Mouse (Mus musculus) myocyte (in vitro differentiated cells): Measurements from ENCODE around the gene Msi2. TPM values are rescaled to one million over a fixed set of nuclear protein-coding genes. Genes with fewer than 3 reads are reported as not detected.

Experiments
- H3K27me3 ChIP-seq: one replicate; pipeline ENCODE4 v1.6.1; 2011; ENCODE audit not compliant: control insufficient read depth, insufficient read depth, insufficient read length
- H3K36me3 ChIP-seq: one replicate; pipeline ENCODE4 v1.6.1; 2011; ENCODE audit not compliant: control insufficient read depth, insufficient read depth
- H3K4me2 ChIP-seq: one replicate; pipeline ENCODE4 v1.6.1; 2011; ENCODE audit warnings: low read depth, control low read depth
- H3K4me3 ChIP-seq: one replicate; pipeline ENCODE4 v1.5.1; 2011; ENCODE audit warnings: mild to moderate bottlenecking, control low read depth, moderate library complexity
- H3K79me2 ChIP-seq: one replicate; pipeline ENCODE4 v1.6.1; 2011; ENCODE audit not compliant: control insufficient read depth, insufficient read depth
- H3ac ChIP-seq: one replicate; pipeline ENCODE4 v1.6.1; 2011; ENCODE audit not compliant: control insufficient read depth, insufficient read length
- CEBPB ChIP-seq: IDR thresholded peaks from 2 replicates; pipeline ENCODE4 v1.6.1; 2011; ENCODE audit warnings: mild to moderate bottlenecking, moderate library complexity; ENCODE audit not compliant: poor library complexity, insufficient read depth, severe bottlenecking
- E2F4 ChIP-seq: IDR thresholded peaks from one replicate; pipeline ENCODE4 v1.6.1; 2011; ENCODE audit warnings: mild to moderate bottlenecking, control low read depth, moderate library complexity; ENCODE audit not compliant: insufficient read depth
- MAX ChIP-seq: IDR thresholded peaks from one replicate; pipeline ENCODE4 v1.6.1; 2011; ENCODE audit warnings: low read depth, mild to moderate bottlenecking, control low read depth
- MYOD1 ChIP-seq, 3 experiments: IDR thresholded peaks; one replicate each; pipeline ENCODE4 v1.6.1; 2011; ENCODE audit warnings: control low read depth in 2 of 3, low read depth in 2 of 3, mild to moderate bottlenecking in 2 of 3, moderate library complexity in 1 of 3; ENCODE audit not compliant: insufficient read length in 2 of 3, control insufficient read depth in 1 of 3
- MYOG ChIP-seq, 3 experiments: IDR thresholded peaks; one replicate each; pipeline ENCODE4 v1.6.1; 2011; ENCODE audit warnings: control low read depth in 2 of 3, low read depth in 2 of 3, mild to moderate bottlenecking in 2 of 3; ENCODE audit not compliant: insufficient read length in 2 of 3, control insufficient read depth in 1 of 3, insufficient read depth in 1 of 3
- POLR2A ChIP-seq: IDR thresholded peaks from one replicate; pipeline ENCODE4 v1.6.1; 2011; ENCODE audit warnings: low read depth, mild to moderate bottlenecking, control low read depth, moderate library complexity; ENCODE audit not compliant: insufficient read length
- POLR2AphosphoS2 ChIP-seq: IDR thresholded peaks from one replicate; pipeline ENCODE4 v1.6.1; 2011; ENCODE audit warnings: low read depth, control low read depth; ENCODE audit not compliant: insufficient read length
- REST ChIP-seq: IDR thresholded peaks from one replicate; pipeline ENCODE4 v1.6.1; 2011; ENCODE audit warnings: mild to moderate bottlenecking, control low read depth, moderate library complexity; ENCODE audit not compliant: insufficient read depth, insufficient read length
- SRF ChIP-seq: IDR thresholded peaks from one replicate; pipeline ENCODE4 v1.6.1; 2011; ENCODE audit warnings: low read depth; ENCODE audit not compliant: control insufficient read depth, insufficient read length
- TCF12 ChIP-seq: IDR thresholded peaks from one replicate; pipeline ENCODE4 v1.6.1; 2011; ENCODE audit warnings: mild to moderate bottlenecking, control low read depth; ENCODE audit not compliant: poor library complexity, insufficient read depth, severe bottlenecking
- TCF3 ChIP-seq: IDR thresholded peaks from one replicate; pipeline ENCODE4 v1.6.1; 2011; ENCODE audit warnings: low read depth, control low read depth; ENCODE audit not compliant: insufficient read length
- USF1 ChIP-seq: IDR thresholded peaks from one replicate; pipeline ENCODE4 v1.6.1; 2011; ENCODE audit warnings: low read depth, mild to moderate bottlenecking, control low read depth, moderate library complexity
- polyA plus RNA-seq: library from polyadenylated mRNA; unstranded; fragments of >200 nt; fragmentation: generic; extraction: Trizol; gene quantifications from one replicate; pipeline ENCODE4 v1.2.1, GENCODE M21; 2012; ENCODE audit warnings: missing spikeins

The Msi2 gene
- polyA plus RNA-seq, 1 experiment, result 37.9 TPM

DNA sequence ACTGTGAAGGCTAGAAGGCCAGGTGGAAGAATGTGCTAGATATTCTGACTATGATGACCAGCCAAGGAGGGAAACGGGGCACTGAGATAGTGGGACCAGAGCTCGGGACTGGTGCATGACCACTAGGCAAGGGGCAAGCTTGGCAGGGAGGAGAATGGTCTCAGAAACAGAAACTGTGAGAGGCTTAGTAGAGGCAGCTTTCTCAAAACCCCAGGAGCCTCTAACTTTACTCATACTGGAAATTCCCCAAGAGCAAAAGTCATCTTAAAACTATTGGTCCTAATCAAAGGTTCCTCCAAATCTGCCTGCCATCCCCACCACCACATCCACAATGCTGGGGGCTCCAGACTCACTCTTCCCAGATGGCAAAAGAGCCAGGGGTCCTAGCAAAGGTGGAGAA, 181.5 kb downstream of the Msi2 start:
- Histone ChIP-seq H3K4me2 (no peak overlapping the region), H3K27me3 (no peaks in the 10 kb centered on the region), H3K4me3 (no peak overlapping the region), H3K36me3 (no peaks in the 10 kb centered on the region), H3ac (no peak overlapping the region), H3K79me2 (peaks cover 19% of the 10 kb centered on the region)
- TF ChIP-seq CEBPB, result no peak
- TF ChIP-seq TCF3, result no peak
- no peak for TF ChIP-seq E2F4
- TF ChIP-seq REST, result no peak
- TF ChIP-seq POLR2AphosphoS2, result no peak
- TF ChIP-seq TCF12, result no peak
- no peak for TF ChIP-seq MYOG (IDR thresholded peaks at IDR 0.05; ENCODE audit: control insufficient read depth in 1 of 3, insufficient read depth in 1 of 3, insufficient read length in 2 of 3, low read depth in 2 of 3)
- TF ChIP-seq POLR2A, result no peak
- TF ChIP-seq SRF, result no peak
- no peak for TF ChIP-seq USF1
- no peak for TF ChIP-seq MAX

DNA sequence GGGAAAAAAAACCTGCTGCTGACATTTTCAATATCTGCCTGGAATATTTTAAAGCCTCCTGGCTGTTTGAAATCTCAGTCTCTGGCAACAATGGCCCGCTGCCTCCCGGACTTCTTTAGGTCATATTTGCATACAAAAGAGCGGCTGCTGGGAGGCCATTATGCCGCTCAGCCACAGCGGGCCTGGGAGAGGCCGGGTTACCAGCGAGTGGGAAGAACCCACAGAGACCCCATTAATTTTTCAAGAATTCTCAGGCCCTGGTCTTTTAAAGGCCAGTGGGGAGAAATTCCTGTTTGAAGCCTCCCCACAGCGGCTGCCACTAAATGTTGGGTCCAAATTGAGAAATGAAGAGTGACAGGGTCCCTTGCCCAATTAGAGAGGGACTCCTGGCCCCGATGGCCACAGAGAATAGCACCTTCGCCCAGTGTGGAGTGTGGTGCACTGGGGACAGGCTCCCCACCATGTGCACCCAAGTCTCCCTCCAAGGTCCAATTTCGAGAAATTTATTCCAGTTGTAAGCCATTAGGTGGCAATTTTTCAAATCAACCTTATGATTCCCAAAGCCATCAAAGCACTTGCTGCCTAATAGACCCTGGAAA, 183.9 kb downstream of the Msi2 start:
- Histone ChIP-seq H3K79me2 (peaks cover 3% of the 10 kb centered on the region), H3ac (no peak overlapping the region), H3K27me3 (no peaks in the 10 kb centered on the region), H3K4me3 (no peak overlapping the region), H3K4me2 (no peak overlapping the region), H3K36me3 (no peaks in the 10 kb centered on the region)
- no peak for TF ChIP-seq MAX
- TF ChIP-seq POLR2A, result no peak
- TF ChIP-seq E2F4, result no peak
- TF ChIP-seq CEBPB, result no peak
- TF ChIP-seq TCF12, result no peak
- no peak for TF ChIP-seq TCF3
- TF ChIP-seq REST, result no peak
- no peak for TF ChIP-seq POLR2AphosphoS2
- no peak for TF ChIP-seq SRF
- no peak for TF ChIP-seq MYOG (IDR thresholded peaks at IDR 0.05; ENCODE audit: control insufficient read depth in 1 of 3, insufficient read depth in 1 of 3, insufficient read length in 2 of 3, low read depth in 2 of 3)
- TF ChIP-seq USF1, result no peak
- TF ChIP-seq MYOD1 (IDR thresholded peaks at IDR 0.05; ENCODE audit: control insufficient read depth in 1 of 3, insufficient read length in 2 of 3, low read depth in 2 of 3), result no peak

GRCm38 (mm10) chr11:88532016-88532415, 186.3 kb downstream of the Msi2 start:
- H3K79me2 ChIP-seq, result no peaks in the 10 kb centered on the region
- no peak overlapping the region for H3K4me3 ChIP-seq
- H3K4me2 ChIP-seq, result no peak overlapping the region
- H3K36me3 ChIP-seq, result no peaks in the 10 kb centered on the region
- H3ac ChIP-seq, result no peak overlapping the region
- no peak for TF ChIP-seq MYOD1 (IDR thresholded peaks at IDR 0.05; ENCODE audit: control insufficient read depth in 1 of 3, insufficient read length in 2 of 3, low read depth in 2 of 3)
- no peak for TF ChIP-seq SRF
- TF ChIP-seq MYOG (IDR thresholded peaks at IDR 0.05; ENCODE audit: control insufficient read depth in 1 of 3, insufficient read depth in 1 of 3, insufficient read length in 2 of 3, low read depth in 2 of 3), result no peak
- TF ChIP-seq CEBPB, result no peak
- no peak for TF ChIP-seq E2F4
- no peak for TF ChIP-seq REST
- no peak for TF ChIP-seq POLR2A
- no peak for TF ChIP-seq POLR2AphosphoS2
- no peak for TF ChIP-seq USF1
- no peak for TF ChIP-seq MAX
- H3K27me3 ChIP-seq, result no peaks in the 10 kb centered on the region

- H3K36me3 ChIP-seq, result no peaks in the 10 kb centered on the region
- H3ac ChIP-seq, result no peak overlapping the region
- H3K79me2 ChIP-seq, result no peaks in the 10 kb centered on the region
- H3K27me3 ChIP-seq, result no peaks in the 10 kb centered on the region
- no peak for TF ChIP-seq POLR2A
- TF ChIP-seq MYOD1 (IDR thresholded peaks at IDR 0.05; ENCODE audit: control insufficient read depth in 1 of 3, insufficient read length in 2 of 3, low read depth in 2 of 3), result no peak
- no peak for TF ChIP-seq TCF3
- TF ChIP-seq MAX, result no peak
- TF ChIP-seq USF1, result no peak
- TF ChIP-seq REST, result no peak
- TF ChIP-seq TCF12, result no peak
- TF ChIP-seq POLR2AphosphoS2, result no peak
- no peak for TF ChIP-seq E2F4
- TF ChIP-seq CEBPB, result no peak
- no peak for TF ChIP-seq MYOG (IDR thresholded peaks at IDR 0.05; ENCODE audit: control insufficient read depth in 1 of 3, insufficient read depth in 1 of 3, insufficient read length in 2 of 3, low read depth in 2 of 3)
- no peak overlapping the region for H3K4me2 ChIP-seq
- H3K4me3 ChIP-seq, result no peak overlapping the region
These were observed 188.3 kb downstream of the Msi2 start for GRCm38 (mm10) chr11:88530032-88530431.

GRCm38 (mm10) chr11:88528522-88529101, 189.7 kb downstream of the Msi2 start:
- peak overlapping the region; percentile 10 for H3K4me2 ChIP-seq
- TF ChIP-seq SRF (peak; percentile 27), MYOD1 (IDR thresholded peaks at IDR 0.05; ENCODE audit: control insufficient read depth in 1 of 3, insufficient read length in 2 of 3, low read depth in 2 of 3) (peak in 2 of 3 experiments; percentile 54 to 68), USF1 (no peak), MYOG (IDR thresholded peaks at IDR 0.05; ENCODE audit: control insufficient read depth in 1 of 3, insufficient read depth in 1 of 3, insufficient read length in 2 of 3, low read depth in 2 of 3) (peak in 1 of 3 experiments; percentile 70), E2F4 (no peak)
- no peaks in the 10 kb centered on the region for H3K79me2 ChIP-seq

More at GRCm38 (mm10) chr11:88528522-88529101, 189.7 kb downstream of the Msi2 start:
- Histone ChIP-seq H3K4me3 (no peak overlapping the region), H3K27me3 (no peaks in the 10 kb centered on the region), H3K36me3 (no peaks in the 10 kb centered on the region), H3ac (no peak overlapping the region)
